Mouse (Mus musculus) stomach, postnatal 0 days (tissue): ENCODE results near the gene Vps13d. TPM values are rescaled to one million over a fixed set of nuclear protein-coding genes. Genes with fewer than 3 reads are reported as not detected.
"Not testable (repeated sequence)": the region's sequence is repeated elsewhere in the genome, so short reads cannot be mapped to it uniquely, and the experiment has no call there.

Experiments
- ATAC-seq: fragments of 200-750 bp; cut with Nextera tagmentation; 2 replicates; pipeline ENCODE4 v1.8.0; 2017; ENCODE audit not compliant: low FRiP score, low TSS enrichment
- DNase-seq: peaks from one replicate; pipeline ENCODE4 v3.0.0-alpha.2; 2016; ENCODE audit warnings: low spot score
- H3K27ac ChIP-seq: fragments of 300-500 bp; sonication (generic); replicated peaks from 2 replicates; pipeline ENCODE4 v1.5.1; 2014; ENCODE audit warnings: mild to moderate bottlenecking, control low read depth
- H3K27me3 ChIP-seq: fragments of 300-500 bp; sonication (generic); 2 replicates; pipeline ENCODE4 v1.6.1; 2014; ENCODE audit warnings: low read length; ENCODE audit not compliant: control insufficient read depth, insufficient read depth
- H3K36me3 ChIP-seq: fragments of 300-500 bp; sonication (generic); 2 replicates; pipeline ENCODE4 v1.6.1; 2014; ENCODE audit warnings: low read length, mixed read lengths; ENCODE audit not compliant: control insufficient read depth, insufficient read depth
- H3K4me1 ChIP-seq: fragments of 300-500 bp; sonication (generic); replicated peaks from 2 replicates; pipeline ENCODE4 v1.6.1; 2014; ENCODE audit warnings: antibody characterized with exemption; ENCODE audit not compliant: control insufficient read depth, insufficient read depth
- H3K4me2 ChIP-seq: fragments of 300-500 bp; sonication (generic); replicated peaks from 2 replicates; pipeline ENCODE4 v1.6.1; 2014; ENCODE audit warnings: low read depth, mild to moderate bottlenecking, control low read depth, moderate library complexity
- H3K4me3 ChIP-seq: fragments of 300-500 bp; sonication (generic); 2 replicates; pipeline ENCODE4 v1.5.1; 2014; ENCODE audit warnings: low read depth, low read length, control low read depth
- H3K9ac ChIP-seq: fragments of 300-500 bp; sonication (generic); 2 replicates; pipeline ENCODE4 v1.6.1; 2014; ENCODE audit warnings: mild to moderate bottlenecking, low read length, control low read depth, mixed read lengths
- H3K9me3 ChIP-seq: fragments of 300-500 bp; sonication (generic); 2 replicates; pipeline ENCODE4 v1.6.1; 2016; ENCODE audit warnings: low read length; ENCODE audit not compliant: control insufficient read depth
- CTCF ChIP-seq: IDR thresholded peaks from 2 replicates; pipeline ENCODE4 v1.5.1; 2016; ENCODE audit warnings: antibody characterized with exemption, low read depth, mild to moderate bottlenecking, moderate library complexity
- EP300 ChIP-seq: optimal IDR thresholded peaks from 2 replicates; pipeline ENCODE3; 2016; ENCODE audit warnings: antibody characterized with exemption
- WGBS: fragments of 180-500 bp; shearing (Covaris S2); extraction: QIAGEN DNeasy Blood & Tissue Kit; methylation state at CpG from one replicate; pipeline ENCODE4 v1.1.7; 2014; 5-methylcytosine and 5-hydroxymethylcytosine counted together
- polyA plus RNA-seq: library from polyadenylated mRNA; unstranded; fragments of >200 nt; fragmentation: Nextera tagmentation; extraction: Ambion mirVana; gene quantifications from 2 replicates; pipeline ENCODE4 v1.2.1, GENCODE M21; 2015

Gene Vps13d
- polyA plus RNA-seq, 1 experiment from 2014 or later, result 7.2 TPM

- Histone ChIP-seq H3K36me3 (peaks cover 11% of the 10 kb centered on the region; the same call in 1 of the 2 replicates), H3K27ac (no peak overlapping the region), H3K4me1 (0 out of 2 replicates have a peak, but pooled peaks cover under 1% of the 10 kb centered on the region), H3K9me3 (no peaks in the 10 kb centered on the region), H3K9ac (no peak overlapping the region), H3K4me2 (no peak overlapping the region), H3K27me3 (no peaks in the 10 kb centered on the region), H3K4me3 (no peak overlapping the region)
- ATAC-seq (no peak), DNase-seq (no peak)
- TF ChIP-seq CTCF (no peak), EP300 (no peak)
- 74% methylated on average over 2 of the region's 2 CpGs for WGBS
Measured at GRCm38 (mm10) chr4:145187619-145188018, 7.2 kb downstream of the Vps13d start.

GRCm38 (mm10) chr4:145178918-145179549 lies 15.8 kb downstream of the Vps13d start:
- no peak overlapping the region for H3K4me3 ChIP-seq
- H3K9ac ChIP-seq, result no peak overlapping the region
- no peaks in the 10 kb centered on the region for H3K27me3 ChIP-seq
- H3K4me1 ChIP-seq, result no peaks in the 10 kb centered on the region
- DNase-seq (no peak), ATAC-seq (no peak)
- H3K36me3 ChIP-seq, result peaks cover 16% of the 10 kb centered on the region; the same call in 1 of the 2 replicates
- H3K27ac ChIP-seq, result no peak overlapping the region
- H3K9me3 ChIP-seq, result no peaks in the 10 kb centered on the region
- TF ChIP-seq EP300, result no peak
- WGBS, result 93% methylated on average over 5 of the region's 5 CpGs
- H3K4me2 ChIP-seq, result no peak overlapping the region

- not testable (repeated sequence) for DNase-seq, H3K27ac ChIP-seq, ATAC-seq, H3K9me3 ChIP-seq, H3K4me1 ChIP-seq, H3K4me3 ChIP-seq, H3K27me3 ChIP-seq, H3K4me2 ChIP-seq, H3K9ac ChIP-seq
- 90% methylated on average over 3 of the region's 3 CpGs for WGBS
- peaks cover 43% of the 10 kb centered on the region for H3K36me3 ChIP-seq
Measured at GRCm38 (mm10) chr4:145165542-145165941, 29.3 kb downstream of the Vps13d start.

- ATAC-seq (no peak), DNase-seq (no peak)
- 91% methylated on average over 4 of the region's 4 CpGs for WGBS
- H3K27ac ChIP-seq, result no peak overlapping the region
- peaks cover 42% of the 10 kb centered on the region for H3K36me3 ChIP-seq
- no peak overlapping the region for H3K4me3 ChIP-seq
- H3K4me1 ChIP-seq, result no peaks in the 10 kb centered on the region
- H3K4me2 ChIP-seq, result no peak overlapping the region
- H3K9ac ChIP-seq, result no peak overlapping the region
- H3K27me3 ChIP-seq, result no peaks in the 10 kb centered on the region
- TF ChIP-seq CTCF (no peak), EP300 (no peak)
- H3K9me3 ChIP-seq, result no peaks in the 10 kb centered on the region
Measured at GRCm38 (mm10) chr4:145164111-145164510, 30.7 kb downstream of the Vps13d start.

GRCm38 (mm10) chr4:145161243-145161642 lies 33.6 kb downstream of the Vps13d start:
- DNase-seq, result peak; percentile 22

GRCm38 (mm10) chr4:145155956-145156355 lies 38.8 kb downstream of the Vps13d start:
- H3K4me1 ChIP-seq, result no peaks in the 10 kb centered on the region
- H3K27me3 ChIP-seq, result no peaks in the 10 kb centered on the region
- H3K9me3 ChIP-seq, result no peaks in the 10 kb centered on the region
- H3K4me2 ChIP-seq, result no peak overlapping the region
- peak; percentile 46 for DNase-seq
- ATAC-seq, result peak; percentile 71; the same call in 1 of the 2 replicates
- no peak overlapping the region for H3K27ac ChIP-seq
- H3K4me3 ChIP-seq, result no peak overlapping the region
- no peak overlapping the region for H3K9ac ChIP-seq
- TF ChIP-seq EP300, result no peak
- peak; percentile 95 for TF ChIP-seq CTCF
- WGBS, result 42% methylated on average over 8 of the region's 8 CpGs
- H3K36me3 ChIP-seq, result peaks cover 30% of the 10 kb centered on the region

More at GRCm38 (mm10) chr4:145161243-145161642, 33.6 kb downstream of the Vps13d start:
- WGBS, result 52% methylated on average over 1 of the region's 1 CpGs
- no peaks in the 10 kb centered on the region for H3K9me3 ChIP-seq
- no peaks in the 10 kb centered on the region for H3K4me1 ChIP-seq
- ATAC-seq, result no peak
- TF ChIP-seq EP300 (no peak), CTCF (peak; percentile 79)
- H3K4me3 ChIP-seq, result no peak overlapping the region
- no peak overlapping the region for H3K9ac ChIP-seq
- no peak overlapping the region for H3K27ac ChIP-seq
- H3K27me3 ChIP-seq, result no peaks in the 10 kb centered on the region
- H3K36me3 ChIP-seq, result peaks cover 25% of the 10 kb centered on the region
- H3K4me2 ChIP-seq, result no peak overlapping the region
